Mouse (Mus musculus): ENCODE results near the gene Drg2. TPM values are rescaled to one million over a fixed set of nuclear protein-coding genes. Genes with fewer than 3 reads are reported as not detected.
A peak's percentile ranks its signal among the peaks of the same experiment; 100 is the strongest.
"Not testable (repeated sequence)": the region's sequence is repeated elsewhere in the genome, so short reads cannot be mapped to it uniquely, and the experiment has no call there.

Gene Drg2
- total RNA-seq (2017), result 29.6 to 43.7 TPM (median 35.4 TPM) in 3 replicates

- ATAC-seq (replicated peaks; ENCODE audit: insufficient number of reproducible peaks, low FRiP score, low TSS enrichment, poor library complexity, severe bottlenecking), result peak; percentile 97
These were observed at the start of gene Drg2 for GRCm38 (mm10) chr11:60454080-60454744. Gene Drg2, plus strand, starts transcription at chr11:60454591.

GRCm38 (mm10) chr11:60406606-60407005, 47.8 kb upstream of the Drg2 start:
- ATAC-seq (replicated peaks; ENCODE audit: insufficient number of reproducible peaks, low FRiP score, low TSS enrichment, poor library complexity, severe bottlenecking), result no peak

- ATAC-seq (replicated peaks; ENCODE audit: insufficient number of reproducible peaks, low FRiP score, low TSS enrichment, poor library complexity, severe bottlenecking), result no peak
These were observed 42.2 kb upstream of the Drg2 start for GRCm38 (mm10) chr11:60412173-60412572.

- ATAC-seq (replicated peaks; ENCODE audit: insufficient number of reproducible peaks, low FRiP score, low TSS enrichment, poor library complexity, severe bottlenecking), result no peak
These were observed 41.5 kb upstream of the Drg2 start for GRCm38 (mm10) chr11:60412921-60413320.

- ATAC-seq (replicated peaks; ENCODE audit: insufficient number of reproducible peaks, low FRiP score, low TSS enrichment, poor library complexity, severe bottlenecking), result no peak; the same call in 1 of the 2 replicates
These were observed 37.8 kb upstream of the Drg2 start for GRCm38 (mm10) chr11:60416590-60416962.

GRCm38 (mm10) chr11:60416963-60417716, 37.3 kb upstream of the Drg2 start, which contains the start of gene Gid4:
Gene Gid4, plus strand, starts transcription at chr11:60417145.
- ATAC-seq (replicated peaks; ENCODE audit: insufficient number of reproducible peaks, low FRiP score, low TSS enrichment, poor library complexity, severe bottlenecking), result peak; percentile 96

GRCm38 (mm10) chr11:60417717-60418472, 36.5 kb upstream of the Drg2 start, which contains the start of gene Atpaf2:
Gene Atpaf2, minus strand, starts transcription at chr11:60418457.
- ATAC-seq (replicated peaks; ENCODE audit: insufficient number of reproducible peaks, low FRiP score, low TSS enrichment, poor library complexity, severe bottlenecking), result 0 out of 2 replicates have a peak, but pooled peaks have one; percentile 10

GRCm38 (mm10) chr11:60418473-60418803, 36.0 kb upstream of the Drg2 start:
- ATAC-seq (replicated peaks; ENCODE audit: insufficient number of reproducible peaks, low FRiP score, low TSS enrichment, poor library complexity, severe bottlenecking), result no peak

- ATAC-seq (replicated peaks; ENCODE audit: insufficient number of reproducible peaks, low FRiP score, low TSS enrichment, poor library complexity, severe bottlenecking), result no peak
These were observed 32.2 kb upstream of the Drg2 start for GRCm38 (mm10) chr11:60422046-60422668.

- no peak for ATAC-seq (replicated peaks; ENCODE audit: insufficient number of reproducible peaks, low FRiP score, low TSS enrichment, poor library complexity, severe bottlenecking)
These were observed 31.4 kb upstream of the Drg2 start for GRCm38 (mm10) chr11:60423006-60423405.

GRCm38 (mm10) chr11:60426417-60426816, 28.0 kb upstream of the Drg2 start:
- ATAC-seq (replicated peaks; ENCODE audit: insufficient number of reproducible peaks, low FRiP score, low TSS enrichment, poor library complexity, severe bottlenecking), result no peak

- no peak for ATAC-seq (replicated peaks; ENCODE audit: insufficient number of reproducible peaks, low FRiP score, low TSS enrichment, poor library complexity, severe bottlenecking)
These were observed 26.8 kb upstream of the Drg2 start for GRCm38 (mm10) chr11:60427628-60428027.

GRCm38 (mm10) chr11:60433501-60433900, 20.9 kb upstream of the Drg2 start:
- ATAC-seq (replicated peaks; ENCODE audit: insufficient number of reproducible peaks, low FRiP score, low TSS enrichment, poor library complexity, severe bottlenecking), result no peak

GRCm38 (mm10) chr11:60435133-60435532, 19.3 kb upstream of the Drg2 start:
- no peak for ATAC-seq (replicated peaks; ENCODE audit: insufficient number of reproducible peaks, low FRiP score, low TSS enrichment, poor library complexity, severe bottlenecking)

GRCm38 (mm10) chr11:60436618-60437017, 17.8 kb upstream of the Drg2 start:
- ATAC-seq (replicated peaks; ENCODE audit: insufficient number of reproducible peaks, low FRiP score, low TSS enrichment, poor library complexity, severe bottlenecking), result no peak

GRCm38 (mm10) chr11:60439621-60440020, 14.8 kb upstream of the Drg2 start:
- ATAC-seq (replicated peaks; ENCODE audit: insufficient number of reproducible peaks, low FRiP score, low TSS enrichment, poor library complexity, severe bottlenecking), result not testable (repeated sequence)

- ATAC-seq (replicated peaks; ENCODE audit: insufficient number of reproducible peaks, low FRiP score, low TSS enrichment, poor library complexity, severe bottlenecking), result no peak
These were observed 14.2 kb upstream of the Drg2 start for GRCm38 (mm10) chr11:60440176-60440575.

GRCm38 (mm10) chr11:60442896-60443295, 11.5 kb upstream of the Drg2 start:
- ATAC-seq (replicated peaks; ENCODE audit: insufficient number of reproducible peaks, low FRiP score, low TSS enrichment, poor library complexity, severe bottlenecking), result no peak

GRCm38 (mm10) chr11:60444007-60444406, 10.4 kb upstream of the Drg2 start:
- ATAC-seq (replicated peaks; ENCODE audit: insufficient number of reproducible peaks, low FRiP score, low TSS enrichment, poor library complexity, severe bottlenecking), result no peak
